Mouse (Mus musculus) hindbrain, embryonic 10.5 days (tissue): ENCODE measurements around the gene Hpd. TPM values are rescaled to one million over a fixed set of nuclear protein-coding genes. Genes with fewer than 3 reads are reported as not detected.

Source experiments
- DNase-seq: peaks from one replicate; pipeline ENCODE4 v3.0.0-alpha.2; 2017; ENCODE audit warnings: low spot score
- H3K27ac ChIP-seq: fragments of 300-500 bp; sonication (generic); 2 replicates; pipeline ENCODE4 v1.5.1; 2016; ENCODE audit warnings: mild to moderate bottlenecking, moderate library complexity
- H3K27me3 ChIP-seq: fragments of 300-500 bp; sonication (generic); 2 replicates; pipeline ENCODE4 v1.6.1; 2016; ENCODE audit warnings: mild to moderate bottlenecking; ENCODE audit not compliant: poor library complexity, insufficient read depth, severe bottlenecking
- H3K36me3 ChIP-seq: fragments of 300-500 bp; sonication (generic); 2 replicates; pipeline ENCODE4 v1.6.1; 2016; ENCODE audit warnings: mild to moderate bottlenecking, moderate library complexity
- H3K4me1 ChIP-seq: fragments of 300-500 bp; sonication (generic); replicated peaks from 2 replicates; pipeline ENCODE4 v1.6.1; 2016; ENCODE audit warnings: mild to moderate bottlenecking
- H3K4me3 ChIP-seq: fragments of 300-500 bp; sonication (generic); 2 replicates; pipeline ENCODE4 v1.5.1; 2016; ENCODE audit warnings: mild to moderate bottlenecking, moderate library complexity
- H3K9me3 ChIP-seq: fragments of 300-500 bp; sonication (generic); 2 replicates; pipeline ENCODE4 v1.6.1; 2016; ENCODE audit warnings: mild to moderate bottlenecking, moderate library complexity
- WGBS: fragments of 180-500 bp; shearing (Covaris S2); methylation state at CpG from one replicate; pipeline ENCODE4 v1.1.7; 2016; 5-methylcytosine and 5-hydroxymethylcytosine counted together
- polyA plus RNA-seq: library from polyadenylated mRNA; unstranded; fragments of >200 nt; fragmentation: Nextera tagmentation; extraction: Ambion mirVana; gene quantifications from 2 replicates; pipeline ENCODE4 v1.2.1, GENCODE M21; 2016

The Hpd gene
- polyA plus RNA-seq, 1 experiment from 2014 or later: not detected

DNA sequence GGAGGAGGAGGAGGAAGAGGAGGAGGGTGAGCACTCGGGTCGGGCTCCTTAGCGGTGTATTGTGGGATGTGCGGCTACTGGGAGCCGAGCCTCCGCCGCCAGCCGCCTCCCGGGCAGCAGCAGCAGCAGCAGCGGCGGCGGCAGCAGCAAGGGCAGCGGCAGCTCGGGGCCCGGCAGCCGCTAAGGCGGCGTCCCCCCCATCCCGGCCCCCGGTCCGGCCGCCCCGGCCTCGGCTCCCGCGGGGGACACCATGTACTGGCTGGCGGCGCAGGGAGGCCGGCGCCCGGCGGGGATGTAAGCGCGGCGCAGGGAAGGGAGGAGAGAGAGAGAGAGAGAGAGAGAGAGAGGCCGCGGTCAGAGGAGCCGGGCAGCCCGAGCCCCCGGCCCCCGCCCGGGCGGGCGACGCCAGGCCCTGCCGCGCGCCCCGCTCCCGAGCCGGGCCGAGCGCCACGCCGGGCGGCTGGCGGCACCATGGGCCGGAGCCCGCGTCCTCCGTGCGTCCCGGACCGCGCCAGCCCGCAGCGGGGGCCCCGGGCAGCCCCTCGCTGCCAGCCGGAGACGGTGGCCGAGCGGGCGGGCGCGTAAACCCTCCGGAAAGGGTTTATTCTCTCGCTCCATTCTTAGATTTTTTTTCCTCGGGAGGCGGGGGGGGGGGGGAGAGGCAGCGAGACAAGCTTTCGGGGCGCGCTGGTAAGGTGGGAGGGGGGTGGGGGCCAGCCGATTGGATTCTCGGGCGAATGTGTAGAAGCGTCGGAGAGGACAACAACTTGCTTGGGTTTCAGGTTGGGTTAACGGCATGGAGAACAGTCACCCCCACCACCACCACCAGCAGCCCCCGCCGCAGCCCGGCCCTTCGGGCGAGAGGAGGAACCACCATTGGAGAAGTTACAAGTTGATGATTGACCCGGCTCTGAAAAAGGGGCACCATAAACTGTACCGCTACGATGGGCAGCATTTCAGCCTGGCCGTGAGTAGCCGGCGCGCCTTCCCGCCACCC is 40.1 kb downstream of the Hpd start, which contains the start of gene Setd1b:
TSS of gene Setd1b (plus strand) at position 33 of the 997 bp plus-strand sequence.
- H3K27me3 ChIP-seq: no peaks in the 10 kb centered on the region

DNA sequence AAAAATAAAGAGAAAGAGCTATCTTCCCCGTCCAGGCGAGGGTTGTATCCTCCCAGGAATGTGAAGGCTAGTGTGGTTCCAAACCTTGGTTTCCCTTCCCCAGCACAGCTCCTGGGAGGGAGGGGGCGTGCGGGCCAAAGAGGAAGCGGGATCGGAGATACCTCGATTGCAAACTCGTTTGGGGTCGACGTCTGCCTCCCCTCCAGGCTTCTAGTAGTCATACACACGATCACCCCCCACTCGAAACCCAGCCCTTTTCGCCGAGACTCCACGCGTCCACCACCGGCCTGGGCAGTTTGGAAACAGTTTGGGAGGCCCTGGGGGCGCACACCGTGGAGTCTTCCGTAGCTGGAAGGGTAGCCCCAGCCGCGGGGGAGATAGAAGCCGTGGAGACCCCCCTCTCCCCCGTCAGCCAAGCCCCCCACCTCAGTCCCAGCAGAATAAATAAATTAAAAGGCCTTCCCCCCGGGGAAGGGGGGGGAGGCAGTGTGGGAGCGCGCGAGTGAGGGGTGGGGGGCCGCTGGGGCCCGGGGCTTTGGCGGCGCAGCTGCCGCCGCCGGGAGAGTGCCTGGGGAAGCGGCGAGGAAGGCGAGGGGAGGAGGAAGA is 40.9 kb downstream of the Hpd start:
- H3K27me3 ChIP-seq: no peaks in the 10 kb centered on the region
- H3K27ac ChIP-seq: peak overlapping the region; percentile 100
- peak overlapping the region; percentile 92 for H3K4me3 ChIP-seq
- DNase-seq: peak; percentile 80
- H3K4me1 ChIP-seq: peaks cover 69% of the 10 kb centered on the region
- H3K36me3 ChIP-seq: peaks cover 32% of the 10 kb centered on the region
- no peaks in the 10 kb centered on the region for H3K9me3 ChIP-seq
- WGBS: under 1% methylated on average over 36 of the region's 38 CpGs

More for the DNA sequence above, 40.1 kb downstream of the Hpd start, which contains the start of gene Setd1b:
- H3K36me3 ChIP-seq: peaks cover 34% of the 10 kb centered on the region
- peaks cover 61% of the 10 kb centered on the region for H3K4me1 ChIP-seq
- DNase-seq: peak; percentile 77
- H3K4me3 ChIP-seq: peak within 1 kb of the TSS; percentile 92
- H3K9me3 ChIP-seq: no peaks in the 10 kb centered on the region
- H3K27ac ChIP-seq: peak within 1 kb of the TSS; percentile 100
- WGBS: under 1% methylated on average over 102 of the region's 103 CpGs

DNA sequence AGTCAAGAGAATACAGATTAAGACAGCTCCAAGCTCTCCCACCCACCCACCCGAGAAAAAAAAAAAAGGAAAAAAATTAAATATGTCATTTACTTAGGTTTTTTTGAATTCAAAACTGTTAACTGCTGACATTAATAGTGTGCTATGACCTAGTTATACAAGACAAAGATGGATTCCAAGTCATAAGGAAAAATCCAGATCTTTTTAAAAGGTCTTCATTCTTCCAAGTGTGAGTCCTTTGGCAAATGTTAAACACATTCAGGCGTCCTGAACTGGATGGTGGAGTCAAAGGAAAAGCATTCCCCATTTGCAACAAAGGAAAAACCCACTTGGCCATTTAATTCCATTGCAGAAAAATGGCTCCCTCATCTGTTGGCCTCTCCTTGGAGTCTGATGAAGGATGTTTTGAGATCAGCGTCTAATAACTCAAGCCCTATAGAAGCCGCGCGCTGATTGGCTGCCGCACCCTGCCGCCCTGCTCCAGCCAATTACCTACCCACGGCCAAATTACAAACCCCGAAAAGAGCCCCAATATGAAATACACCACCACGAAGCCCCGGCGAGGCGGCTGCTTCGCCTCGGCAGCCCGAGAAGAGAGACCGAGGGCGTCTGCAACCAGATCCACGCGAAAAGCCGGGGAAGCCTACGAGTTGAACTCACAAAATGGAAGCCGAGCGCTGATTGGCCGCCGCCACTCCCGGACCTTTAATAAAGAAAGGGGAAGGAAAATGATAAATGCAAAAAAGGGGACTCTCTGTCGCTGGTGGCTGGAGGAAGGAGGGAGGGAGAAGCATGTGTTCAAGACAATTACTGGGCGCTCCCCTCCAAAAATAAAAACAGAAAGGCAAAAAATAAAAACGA is 41.6 kb downstream of the Hpd start:
- no peaks in the 10 kb centered on the region for H3K27me3 ChIP-seq
- DNase-seq: peak; percentile 93
- H3K27ac ChIP-seq: peak overlapping the region; percentile 100
- WGBS: under 1% methylated on average over 31 of the region's 31 CpGs
- H3K4me1 ChIP-seq: peaks cover 69% of the 10 kb centered on the region
- no peaks in the 10 kb centered on the region for H3K9me3 ChIP-seq
- H3K36me3 ChIP-seq: peaks cover 32% of the 10 kb centered on the region
- peak overlapping the region; percentile 92 for H3K4me3 ChIP-seq

- Histone ChIP-seq H3K36me3 (peaks cover 32% of the 10 kb centered on the region), H3K27ac (peak overlapping the region; percentile 100), H3K4me3 (peak overlapping the region; percentile 92), H3K27me3 (no peaks in the 10 kb centered on the region), H3K9me3 (no peaks in the 10 kb centered on the region), H3K4me1 (peaks cover 69% of the 10 kb centered on the region)
- DNase-seq: peak; percentile 59
- under 1% methylated on average over 28 of the region's 28 CpGs for WGBS
Observed at GRCm38 (mm10) chr5:123139722-123140627, 42.6 kb downstream of the Hpd start.

GRCm38 (mm10) chr5:123138953-123139721 is 43.4 kb downstream of the Hpd start:
- H3K27ac ChIP-seq: peak overlapping the region; percentile 100
- WGBS: under 1% methylated on average over 39 of the region's 39 CpGs
- H3K9me3 ChIP-seq: no peaks in the 10 kb centered on the region
- peak; percentile 84 for DNase-seq
- H3K27me3 ChIP-seq: no peaks in the 10 kb centered on the region
- H3K4me1 ChIP-seq: peaks cover 69% of the 10 kb centered on the region
- H3K4me3 ChIP-seq: peak overlapping the region; percentile 92
- peaks cover 32% of the 10 kb centered on the region for H3K36me3 ChIP-seq

- Histone ChIP-seq H3K9me3 (no peaks in the 10 kb centered on the region), H3K27ac (peak overlapping the region; percentile 100), H3K4me3 (peak overlapping the region; percentile 92), H3K27me3 (no peaks in the 10 kb centered on the region), H3K4me1 (peaks cover 69% of the 10 kb centered on the region), H3K36me3 (peaks cover 38% of the 10 kb centered on the region)
- WGBS: under 1% methylated on average over 40 of the region's 40 CpGs
- peak; percentile 92 for DNase-seq
Observed at GRCm38 (mm10) chr5:123138230-123138911, 44.2 kb downstream of the Hpd start.

DNA sequence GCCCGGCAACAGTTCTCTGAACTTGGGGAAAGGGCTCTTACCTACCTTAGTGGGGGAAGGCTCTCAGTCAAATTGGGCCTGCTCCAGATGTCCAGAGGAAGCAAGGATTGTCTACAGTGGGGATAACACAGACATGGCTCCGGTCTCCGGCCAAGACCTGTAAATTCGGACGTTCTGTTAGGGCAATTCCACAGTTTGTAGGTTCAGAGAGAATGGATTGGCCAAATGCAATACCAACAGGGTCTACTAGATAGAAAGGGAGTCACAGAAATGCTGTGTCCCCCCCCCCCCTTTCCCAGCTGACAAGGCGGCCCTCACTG is 44.7 kb downstream of the Hpd start:
- WGBS: under 1% methylated on average over 6 of the region's 6 CpGs
- Histone ChIP-seq H3K27me3 (no peaks in the 10 kb centered on the region), H3K4me1 (peaks cover 68% of the 10 kb centered on the region), H3K9me3 (no peaks in the 10 kb centered on the region), H3K36me3 (peaks cover 38% of the 10 kb centered on the region), H3K27ac (peak overlapping the region; percentile 100), H3K4me3 (peak overlapping the region; percentile 92)
- DNase-seq: no peak

DNA sequence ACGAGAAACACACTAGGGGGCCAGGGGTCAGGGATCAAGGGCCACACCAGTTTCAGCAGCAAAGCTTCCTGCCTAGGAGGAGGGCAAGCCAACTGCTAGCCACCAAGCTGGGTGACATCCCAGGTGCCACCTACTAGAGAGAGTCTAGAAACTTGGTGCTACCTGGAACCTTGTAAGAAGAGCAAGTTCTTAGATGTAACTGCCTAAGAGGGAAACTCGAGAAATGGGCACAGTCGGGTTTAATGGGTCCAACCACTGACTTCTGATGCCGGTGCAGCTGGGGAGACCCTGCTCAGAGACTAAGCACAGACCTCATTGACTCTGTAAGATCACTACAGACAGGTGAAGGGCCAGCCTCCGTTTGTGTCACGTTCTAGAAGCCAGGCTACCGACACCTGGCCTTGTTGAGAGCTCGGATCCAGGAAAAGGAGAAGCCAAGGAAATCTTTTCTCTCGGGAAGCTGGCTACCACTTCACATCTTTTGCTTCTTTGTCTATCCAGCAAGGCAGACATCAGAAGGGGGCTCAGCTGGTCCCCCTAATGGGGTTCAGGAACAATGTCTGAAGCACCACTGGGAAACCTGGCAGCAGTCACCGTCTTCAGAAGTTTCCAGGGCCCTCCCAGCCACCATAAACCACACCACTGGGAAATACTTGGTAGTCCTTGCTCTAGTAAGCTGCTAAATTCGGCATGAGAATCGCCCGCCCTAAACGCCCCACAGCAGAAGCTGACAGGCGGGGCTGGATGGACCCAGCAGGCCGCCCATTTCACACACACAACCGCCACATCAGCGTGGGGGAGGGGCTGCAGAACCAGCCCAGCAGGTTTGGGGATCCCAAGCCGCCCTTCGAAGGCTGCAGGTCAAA is 45.2 kb downstream of the Hpd start:
- DNase-seq: peak; percentile 84
- peak overlapping the region; percentile 92 for H3K4me3 ChIP-seq
- H3K9me3 ChIP-seq: no peaks in the 10 kb centered on the region
- H3K27ac ChIP-seq: peak overlapping the region; percentile 100
- 1% methylated on average over 20 of the region's 20 CpGs for WGBS
- peaks cover 44% of the 10 kb centered on the region for H3K36me3 ChIP-seq
- peaks cover 73% of the 10 kb centered on the region for H3K4me1 ChIP-seq
- no peaks in the 10 kb centered on the region for H3K27me3 ChIP-seq

DNA sequence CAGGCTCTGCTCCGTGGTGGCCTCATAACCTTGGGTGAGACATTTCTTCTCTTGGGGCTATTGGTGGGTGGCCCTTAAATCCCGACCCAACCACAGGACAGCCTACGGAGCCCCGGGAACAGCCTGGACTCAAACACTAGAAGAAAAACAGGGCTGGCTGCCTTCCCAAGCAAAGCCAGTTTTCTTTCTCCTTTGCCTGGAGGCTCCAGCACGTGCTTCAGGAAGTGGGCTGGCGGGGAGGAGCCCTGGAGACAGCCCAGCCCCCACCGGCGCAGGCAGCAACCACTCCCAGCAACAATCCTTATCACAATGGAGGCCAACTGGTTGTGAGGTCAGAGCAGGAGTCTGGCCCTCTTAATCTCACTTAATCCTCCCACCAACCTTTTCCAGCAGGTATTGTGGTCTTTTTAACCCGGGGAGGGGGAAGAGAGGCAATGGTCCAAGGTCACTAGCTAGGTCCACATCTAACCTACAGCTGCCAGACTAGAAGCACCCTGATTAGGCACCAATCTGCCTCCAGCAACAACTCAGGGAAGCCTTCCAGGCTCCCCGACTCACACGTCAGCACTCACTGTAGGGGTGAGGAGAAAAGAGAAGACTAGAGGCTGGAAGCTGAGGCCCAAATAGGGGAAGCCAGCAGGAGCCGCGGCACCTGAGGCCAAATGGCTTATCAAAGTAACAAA is 46.0 kb downstream of the Hpd start:
- H3K4me3 ChIP-seq: peak overlapping the region; percentile 92
- H3K36me3 ChIP-seq: peaks cover 48% of the 10 kb centered on the region
- peak overlapping the region; percentile 100 for H3K27ac ChIP-seq
- peaks cover 73% of the 10 kb centered on the region for H3K4me1 ChIP-seq
- peaks cover 4% of the 10 kb centered on the region for H3K27me3 ChIP-seq
- no peaks in the 10 kb centered on the region for H3K9me3 ChIP-seq
- DNase-seq: peak; percentile 78
- under 1% methylated on average over 13 of the region's 13 CpGs for WGBS
